Mouse (Mus musculus) cortical plate, adult 2 months (tissue): ENCODE results near the gene Gm13277.

Experiments used
- CTCF ChIP-seq: fragments of 200-500 bp; IDR thresholded peaks from 2 replicates; pipeline ENCODE4 v1.5.1; 2011; ENCODE audit warnings: mild to moderate bottlenecking, control low read depth, low read length; ENCODE audit not compliant: insufficient read depth; ENCODE audit errors: extremely low read depth
- POLR2A ChIP-seq: fragments of 200-500 bp; IDR thresholded peaks from 2 replicates; pipeline ENCODE4 v1.6.1; 2011; ENCODE audit warnings: mild to moderate bottlenecking, low read length, control low read depth; ENCODE audit not compliant: insufficient read depth; ENCODE audit errors: extremely low read depth

- TF ChIP-seq CTCF (no peak), POLR2A (no peak)
Measured at GRCm38 (mm10) chr4:88741426-88741825, 47.0 kb upstream of the Gm13277 start.
